16 mouse cellular contexts compared by ENCODE assay signal in genomic region chr17:73831427-73831826, GRCm38 (mm10). TPM values are rescaled to one million over a fixed set of nuclear protein-coding genes. Genes with fewer than 3 reads are reported as not detected.
DNase-seq lines count a peak whose midpoint lies in the region; ATAC-seq and TF ChIP-seq lines count a peak whose summit lies in the region.
"Had no signal": no experiment of that assay in that cellular context is flagged by ENCODE, and none has a peak within 500 bp of the region (broad histone marks: within the 10 kb centered on the region; RNA-seq: fewer than 3 reads in every experiment).

No protein-coding gene starts in this region.

- no peak overlapping the region for H3K27ac ChIP-seq in forebrain, postnatal 0 days (ENCODE audit: low read depth, low read length)
- no peak overlapping the region for H3K27ac ChIP-seq in forebrain, embryonic 12.5 days
- H3K27ac ChIP-seq: hindbrain, embryonic 14.5 days; stomach, embryonic 15.5 days had no signal

- no peaks in the 10 kb centered on the region for H3K9me3 ChIP-seq in forebrain, postnatal 0 days (ENCODE audit: low read length)
- no peaks in the 10 kb centered on the region for H3K9me3 ChIP-seq in forebrain, embryonic 12.5 days
- H3K9me3 ChIP-seq: heart, embryonic 12.5 days; stomach, embryonic 15.5 days had no signal

- H3K27me3 ChIP-seq in forebrain, postnatal 0 days (ENCODE audit: insufficient read depth, low read length): no peaks in the 10 kb centered on the region
- no peaks in the 10 kb centered on the region for H3K27me3 ChIP-seq in forebrain, embryonic 12.5 days
- H3K27me3 ChIP-seq: heart, embryonic 12.5 days; stomach, embryonic 15.5 days had no signal

- ATAC-seq in forebrain, postnatal 0 days: peak; percentile 45; the same call in 1 of the 2 replicates
- ATAC-seq in forebrain, embryonic 12.5 days (ENCODE audit: low FRiP score): no peak
- ATAC-seq: lung, postnatal 0 days had no signal

- H3K4me2 ChIP-seq in forebrain, postnatal 0 days (ENCODE audit: low read depth): no peak overlapping the region
- no peak overlapping the region for H3K4me2 ChIP-seq in forebrain, embryonic 12.5 days
- H3K4me2 ChIP-seq: heart, embryonic 12.5 days; hindbrain, embryonic 14.5 days; midbrain, embryonic 11.5 days; stomach, embryonic 15.5 days had no signal

- intact Hi-C loops in left cerebral cortex, postnatal 25 days (cut with DNase I): loop anchor here (2.0 kb wide), 3 partner anchors 27 to 119 kb away; partner anchors contain the start of gene Ehd3
- intact Hi-C loops in heart, postnatal 36 days (cut with DNase I): no loop called here

- peak; percentile 9 for DNase-seq in forebrain, postnatal 0 days
- peak; percentile 90 for DNase-seq in cerebellum, adult 11-12 months
- DNase-seq in layer of hippocampus, adult 18-20 months (ENCODE audit: low spot score in 2 of 2): peak; percentile 87 to 95
- DNase-seq in left cerebral cortex, postnatal 25 days (ENCODE audit: low spot score in 2 of 2): peak; percentile 49 to 74
- DNase-seq in heart, postnatal 36 days: no peak
- no peak for DNase-seq in lung, postnatal 4 days
- DNase-seq in T-cell, adult 2 months (ENCODE audit: low spot score): no peak
- DNase-seq: adrenal gland, postnatal 14 days; embryo, embryonic 11 days; kidney, postnatal 36 days had no signal

- no peak overlapping the region for H3K9ac ChIP-seq in forebrain, postnatal 0 days
- H3K9ac ChIP-seq in forebrain, embryonic 12.5 days: no peak overlapping the region
- H3K9ac ChIP-seq: heart, embryonic 12.5 days; hindbrain, embryonic 14.5 days; stomach, embryonic 15.5 days had no signal

- no peaks in the 10 kb centered on the region for H3K4me1 ChIP-seq in forebrain, postnatal 0 days (ENCODE audit: insufficient read depth)
- H3K4me1 ChIP-seq in forebrain, embryonic 12.5 days: no peaks in the 10 kb centered on the region
- H3K4me1 ChIP-seq: stomach, embryonic 15.5 days had no signal

- H3K36me3 ChIP-seq in forebrain, postnatal 0 days (ENCODE audit: insufficient read depth): peaks cover 38% of the 10 kb centered on the region
- peaks cover 18% of the 10 kb centered on the region for H3K36me3 ChIP-seq in forebrain, embryonic 12.5 days (replicated peaks)
- H3K36me3 ChIP-seq: stomach, embryonic 15.5 days had no signal

- no peak overlapping the region for H3K4me3 ChIP-seq in forebrain, postnatal 0 days (ENCODE audit: low read depth, low read length)
- H3K4me3 ChIP-seq in forebrain, embryonic 12.5 days (replicated peaks): no peak overlapping the region
- H3K4me3 ChIP-seq: heart, embryonic 12.5 days; stomach, embryonic 15.5 days had no signal

- TF ChIP-seq CTCF in forebrain, postnatal 0 days (IDR thresholded peaks at IDR 0.05; ENCODE audit: low read depth): no peak

- 70% methylated on average over 4 of the region's 4 CpGs for WGBS in forebrain, postnatal 0 days
- WGBS in forebrain, embryonic 12.5 days: 81% methylated on average over 4 of the region's 4 CpGs

RNA-seq across cellular contexts. Expression of gene Ehd3, which starts 27.5 kb away (rescaled TPM):
- total RNA-seq in forebrain, postnatal 0 days (2014; rRNA removed): 33.2 and 39.0 TPM in 2 replicates
- 17.6 and 22.1 TPM in 2 replicates for polyA plus RNA-seq in forebrain, postnatal 0 days (2015; fragmentation: Nextera tagmentation; extraction: Ambion mirVana)
- 8.3 and 9.2 TPM in 2 replicates for polyA plus RNA-seq in forebrain, embryonic 12.5 days (2016; fragmentation: Nextera tagmentation; extraction: Ambion mirVana)
- 100 to 1,000 TPM; 138 to 145 TPM for total RNA-seq in layer of hippocampus, adult 18-20 months (2021)
- 10 to 100 TPM; 73.4 to 83.0 TPM for total RNA-seq in left cerebral cortex, postnatal 25 days (2021)
- 1 to 10 TPM; 3.0 to 3.2 TPM for total RNA-seq in heart, postnatal 36 days (2021)

Comparison
In these comparisons a context has a peak if more than half of its experiments do, and no peak if none do; other contexts are left out.
1. DNase-seq: peak in forebrain, postnatal 0 days (single experiment), cerebellum, adult 11-12 months (single experiment), layer of hippocampus, adult 18-20 months (2 of 2) and left cerebral cortex, postnatal 25 days (2 of 2); none in heart, postnatal 36 days (0 of 2), lung, postnatal 4 days (0 of 2) and T-cell, adult 2 months (single experiment).